Mouse (Mus musculus) frontal cortex, postnatal 36 days (tissue): ENCODE data around the gene A26c2.

Source experiments
- DNase-seq, 2 experiments: peaks; one replicate each; pipeline ENCODE4 v3.0.0; 2022; ENCODE audit warnings: low spot score in 2 of 2

The A26c2 gene

GRCm38 (mm10) chr7:62823573-62823972 is at the start of gene A26c2:
Gene A26c2 (minus strand): TSS chr7:62823673.
- DNase-seq = no peak

DNA sequence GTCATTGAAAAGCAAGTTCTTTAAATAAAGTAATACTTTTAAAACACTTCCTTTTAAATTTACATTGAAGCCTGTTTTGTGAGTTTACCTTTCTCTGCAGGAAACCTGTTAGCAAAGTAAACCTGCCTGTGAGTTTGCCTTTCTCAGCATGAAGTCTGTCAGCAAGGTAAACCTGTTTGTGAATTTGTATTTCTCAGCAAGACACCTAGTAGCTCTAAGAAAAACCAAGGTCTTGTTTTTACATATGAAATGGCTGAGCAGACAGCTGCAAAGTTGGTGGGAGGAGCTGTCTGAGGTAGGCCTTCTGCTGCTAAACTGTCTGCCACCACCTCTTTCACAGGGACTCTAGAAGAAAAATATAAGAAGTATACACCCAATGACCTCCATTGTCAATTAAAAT is 28.0 kb upstream of the A26c2 start:
- DNase-seq = no peak
